Mouse (Mus musculus) CD8-positive naive resting alpha-beta T cell, adult 2 months (primary cell): Measurements from ENCODE around the gene Actl6a.
"Not testable (repeated sequence)": the region's sequence is repeated elsewhere in the genome, so short reads cannot be mapped to it uniquely, and the experiment has no call there.

ENCODE experiments used
- DNase-seq, 2 experiments: peaks; one replicate each; pipeline ENCODE4 v3.0.0; 2022; ENCODE audit warnings: low read depth in 2 of 2, low spot score in 2 of 2

The Actl6a gene

DNA sequence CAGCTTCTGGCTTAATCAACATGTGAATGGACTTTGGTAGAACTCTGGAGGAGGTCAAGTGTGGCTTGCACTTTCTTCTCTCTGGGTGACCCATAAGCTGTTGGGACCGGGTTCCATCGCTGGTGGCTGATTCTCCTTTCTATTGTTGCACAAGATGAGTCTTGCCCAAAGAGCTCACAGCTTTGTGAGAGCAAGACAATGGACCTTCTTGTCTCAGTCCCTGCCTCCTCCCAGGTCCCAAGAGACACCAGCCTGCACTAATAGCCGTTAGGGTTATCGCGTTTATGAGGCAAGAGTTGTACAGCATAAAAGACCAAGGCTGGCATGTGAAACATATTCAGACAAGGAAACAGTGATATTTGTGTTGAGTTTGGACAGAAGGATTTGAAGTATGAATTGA, 11.9 kb upstream of the Actl6a start:
- DNase-seq, result no peak

DNA sequence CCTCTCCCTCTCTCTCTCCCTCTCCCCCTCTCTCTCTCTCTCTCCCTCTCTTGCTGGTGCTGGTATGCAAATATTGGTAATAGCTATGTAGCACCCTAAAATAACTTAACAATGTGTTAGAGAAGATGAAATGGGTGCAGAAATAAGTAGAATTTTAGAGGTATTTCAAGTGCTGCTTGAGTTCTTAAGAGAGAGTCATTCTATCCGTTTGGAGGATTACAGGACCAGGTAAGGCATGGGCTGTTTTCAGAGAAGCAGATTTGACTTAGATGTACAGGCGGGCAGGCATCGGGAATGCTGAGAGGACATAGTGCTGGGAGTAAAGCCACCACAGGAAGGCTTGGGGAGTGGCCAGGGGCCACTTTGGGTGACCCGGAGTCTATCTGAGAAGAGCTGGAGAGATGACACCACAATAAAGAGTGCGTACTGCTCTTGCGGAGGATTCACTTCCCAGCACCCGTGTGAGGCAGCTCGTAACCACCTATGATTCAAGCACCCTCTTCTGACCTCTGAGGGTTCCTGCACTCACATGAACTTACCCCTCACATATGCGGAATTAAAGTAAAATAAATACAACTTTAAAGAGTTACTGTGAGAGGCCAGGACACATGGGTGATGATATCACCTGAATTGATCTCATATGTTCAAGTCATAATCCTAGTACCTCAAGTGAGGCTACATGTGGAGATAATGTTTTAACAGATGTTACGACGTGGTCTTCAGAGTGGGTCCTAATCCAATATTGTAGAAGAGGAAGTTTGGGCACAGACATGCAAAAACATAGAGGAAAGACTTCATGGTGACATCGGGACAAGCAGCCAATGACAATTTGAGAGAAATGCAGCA, 11.1 kb upstream of the Actl6a start:
- no peak for DNase-seq

DNA sequence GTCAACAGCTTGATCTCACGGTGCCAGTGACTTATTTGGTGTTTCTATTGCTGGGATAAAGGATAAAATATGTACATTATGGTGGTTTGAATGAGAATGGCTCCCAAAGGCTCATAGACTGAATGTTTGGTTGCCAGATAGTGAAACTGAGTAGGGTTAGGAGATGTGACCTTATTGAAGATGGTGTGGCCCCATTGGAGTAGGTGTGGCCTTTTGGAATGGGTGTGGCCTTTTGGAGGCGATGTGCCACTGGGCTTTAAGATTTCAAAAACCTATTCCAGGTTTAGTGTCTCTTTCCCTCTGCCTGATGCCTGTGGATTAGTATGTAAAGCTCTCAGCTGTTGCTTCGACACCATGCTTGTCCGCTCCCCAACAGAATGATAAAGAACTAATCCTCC, 10.5 kb upstream of the Actl6a start:
- no peak for DNase-seq

DNA sequence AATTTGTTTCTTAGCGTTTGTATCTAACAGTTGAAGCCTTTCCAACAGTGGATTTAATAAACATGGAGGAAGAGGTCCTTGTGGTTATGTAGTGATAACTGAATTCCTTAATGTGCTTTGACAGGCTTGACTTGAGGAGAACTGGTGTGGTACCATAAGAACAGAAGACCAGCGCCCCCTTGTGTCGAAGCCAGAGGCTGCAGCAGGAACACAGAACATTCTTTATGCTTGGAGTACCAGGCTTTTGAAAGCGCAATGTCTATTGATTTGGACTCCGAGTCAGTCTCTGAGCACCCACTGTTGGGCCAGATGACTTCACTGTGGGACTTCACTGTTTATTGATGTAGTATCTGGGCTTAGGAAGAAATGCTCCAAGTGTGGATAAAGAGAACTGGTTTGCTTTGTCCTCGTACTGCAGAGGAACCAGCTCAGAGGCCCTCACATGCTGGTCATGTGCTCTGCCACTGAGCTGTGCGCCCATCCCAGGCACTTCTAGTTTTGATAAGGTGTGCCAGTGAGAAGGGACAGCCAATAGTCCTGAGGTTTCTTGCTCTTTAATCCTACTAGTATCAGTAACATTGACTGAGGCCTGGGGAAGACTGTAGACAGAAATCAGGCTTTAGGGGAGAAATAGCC, 7.8 kb upstream of the Actl6a start:
- DNase-seq, result peak; percentile 75 to 84

DNA sequence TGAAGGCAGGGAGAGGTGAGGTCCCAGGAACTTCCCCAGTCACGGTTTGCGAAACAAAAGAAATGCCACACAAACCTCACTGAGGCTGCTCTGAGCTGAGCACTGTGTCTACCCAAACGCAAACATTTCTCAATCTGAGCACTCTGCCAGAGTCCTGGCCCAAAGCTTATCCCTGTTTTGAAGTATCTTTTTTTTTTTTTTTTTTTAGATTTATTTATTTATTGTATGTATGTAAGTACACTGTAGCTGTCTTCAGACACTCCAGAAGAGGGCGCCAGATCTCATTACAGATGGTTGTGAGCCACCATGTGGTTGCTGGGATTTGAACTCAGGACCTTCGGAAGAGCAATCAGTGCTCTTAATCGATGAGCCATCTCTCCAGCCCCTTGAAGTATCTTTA, 2.1 kb upstream of the Actl6a start:
- DNase-seq, result not testable (repeated sequence)

DNA sequence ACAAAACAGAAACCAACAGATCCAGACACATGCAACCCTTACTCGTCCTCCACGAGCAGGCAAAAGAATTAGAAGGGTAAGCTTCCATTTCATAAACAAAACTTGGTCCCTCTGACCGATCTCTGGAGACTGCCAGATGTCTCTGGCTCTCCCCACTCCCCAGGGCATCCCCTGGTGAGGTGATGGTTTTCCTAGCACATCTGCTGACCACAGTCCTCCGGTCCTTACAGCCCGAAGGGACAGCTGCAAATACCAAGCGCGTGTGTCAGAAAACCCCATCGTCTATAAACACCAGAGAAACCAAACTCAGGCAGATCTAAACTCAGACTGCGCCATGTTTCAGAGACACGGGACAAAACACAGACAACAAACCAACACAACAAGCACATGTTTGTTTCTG, 1.5 kb upstream of the Actl6a start:
- DNase-seq, result not testable (repeated sequence)

DNA sequence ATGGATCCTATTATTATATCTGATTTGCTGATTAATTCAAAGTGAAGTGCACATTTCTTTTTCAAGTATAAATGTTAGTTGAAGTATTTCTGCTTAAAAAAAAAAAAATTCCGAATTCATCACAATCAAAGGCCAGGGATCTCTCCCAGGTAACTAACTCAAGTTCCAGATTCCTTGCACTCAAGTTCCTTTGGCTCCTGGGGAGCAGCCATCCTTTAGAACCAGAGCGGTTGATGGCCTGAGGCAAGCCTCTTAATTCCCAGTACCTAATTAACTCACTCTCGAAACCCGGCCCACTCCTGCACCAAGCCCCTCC, 1.9 kb downstream of the Actl6a start:
- no peak for DNase-seq

DNA sequence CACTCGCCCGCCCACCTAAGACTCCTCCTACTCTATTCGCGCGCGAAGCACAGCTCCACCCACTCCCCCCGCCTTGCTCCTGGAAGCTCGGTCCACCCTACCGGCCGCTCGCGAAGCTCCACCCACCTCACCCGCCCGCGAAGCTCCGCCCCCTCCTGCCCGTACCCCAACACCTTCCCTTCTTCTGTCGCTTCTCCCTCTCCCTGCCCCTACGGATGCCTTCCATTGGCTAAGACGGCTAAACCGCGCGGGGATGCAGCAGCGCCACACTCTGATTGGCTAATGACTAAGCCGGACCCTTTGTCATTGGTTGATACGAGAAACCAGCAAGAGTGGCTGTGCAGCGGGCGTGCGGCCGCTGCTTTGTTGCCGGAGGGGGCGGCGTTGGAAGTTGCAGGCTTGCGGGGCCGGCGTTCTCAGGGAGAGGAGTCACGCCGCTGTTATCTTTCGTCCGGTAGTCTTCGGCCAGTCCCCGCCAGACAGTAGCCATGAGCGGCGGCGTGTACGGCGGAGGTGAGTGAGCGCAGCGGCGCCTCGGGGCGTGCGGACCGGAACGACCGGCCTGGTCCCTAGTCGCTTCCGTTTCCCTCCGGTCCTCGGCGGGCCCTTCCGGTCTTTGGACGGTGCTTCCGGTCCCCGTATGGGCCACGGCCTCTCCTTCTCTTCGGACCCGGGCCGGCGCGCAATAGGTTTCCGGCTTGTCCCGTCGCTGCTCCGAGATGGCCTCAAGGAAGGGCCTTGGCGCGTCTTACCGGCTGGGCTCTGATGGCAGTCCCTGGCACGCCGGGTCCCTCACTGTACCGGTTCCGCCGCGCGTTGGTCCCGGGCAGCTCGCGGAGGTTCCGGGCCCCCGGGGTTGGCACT, 2.5 kb downstream of the Actl6a start:
- DNase-seq, result peak; percentile 96 to 99

DNA sequence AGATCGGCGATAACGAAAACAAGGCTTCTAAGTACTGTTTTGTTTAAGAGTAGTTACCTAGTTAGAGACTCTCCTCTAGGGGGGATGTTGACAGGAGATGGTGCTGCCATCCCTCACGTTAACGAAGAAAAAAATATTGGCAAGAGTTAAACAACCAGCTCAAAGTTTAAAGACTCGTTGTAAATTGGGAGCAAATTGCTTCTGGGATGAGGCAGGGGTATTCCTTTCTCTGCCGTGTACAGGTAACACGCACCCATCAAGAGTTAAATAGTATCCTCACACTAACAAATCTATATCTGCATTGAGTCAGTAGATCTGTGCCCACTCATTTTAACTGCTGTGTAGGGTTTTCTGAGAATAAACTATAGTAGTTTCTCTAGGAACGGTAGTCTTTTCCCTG, 3.3 kb downstream of the Actl6a start:
- no peak for DNase-seq

DNA sequence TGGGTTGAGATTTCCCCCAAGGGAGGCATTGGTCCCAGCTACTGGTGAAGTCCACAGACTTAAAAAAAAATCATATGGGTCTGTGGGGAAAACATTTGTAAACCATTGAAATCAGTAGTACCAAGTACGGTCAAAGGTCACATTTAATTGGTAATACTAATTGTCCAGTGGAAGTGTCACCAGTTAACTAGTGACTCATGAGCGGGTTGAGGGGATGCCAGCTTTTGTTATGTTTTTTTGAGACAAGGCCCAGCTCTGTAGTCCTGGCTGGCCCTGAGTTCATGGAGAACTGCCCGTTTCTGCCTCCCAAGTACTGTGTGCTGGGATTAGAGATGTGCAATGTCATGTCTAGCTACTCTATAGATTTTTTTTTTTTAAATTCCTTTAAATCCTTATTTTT, 7.6 kb downstream of the Actl6a start:
- no peak for DNase-seq

DNA sequence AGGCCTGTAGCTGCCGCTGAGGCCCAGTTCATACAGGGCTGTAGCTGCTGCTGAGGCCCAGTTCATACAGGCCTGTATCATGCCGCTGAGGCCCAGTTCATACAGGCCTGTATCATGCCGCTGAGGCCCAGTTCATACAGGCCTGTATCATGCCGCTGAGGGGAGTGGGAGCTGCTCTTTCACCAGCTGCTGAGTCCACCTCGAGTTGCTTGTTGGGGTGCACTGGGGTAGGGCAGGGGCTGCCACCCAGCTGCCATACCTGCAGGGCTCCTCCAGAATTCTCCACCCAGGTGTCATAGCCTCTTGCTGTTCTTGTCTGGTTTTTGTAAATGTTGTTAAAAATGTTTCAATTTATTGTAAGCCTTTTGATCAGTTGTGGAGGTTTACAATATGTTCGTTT, 11.3 kb downstream of the Actl6a start:
- not testable (repeated sequence) for DNase-seq

DNA sequence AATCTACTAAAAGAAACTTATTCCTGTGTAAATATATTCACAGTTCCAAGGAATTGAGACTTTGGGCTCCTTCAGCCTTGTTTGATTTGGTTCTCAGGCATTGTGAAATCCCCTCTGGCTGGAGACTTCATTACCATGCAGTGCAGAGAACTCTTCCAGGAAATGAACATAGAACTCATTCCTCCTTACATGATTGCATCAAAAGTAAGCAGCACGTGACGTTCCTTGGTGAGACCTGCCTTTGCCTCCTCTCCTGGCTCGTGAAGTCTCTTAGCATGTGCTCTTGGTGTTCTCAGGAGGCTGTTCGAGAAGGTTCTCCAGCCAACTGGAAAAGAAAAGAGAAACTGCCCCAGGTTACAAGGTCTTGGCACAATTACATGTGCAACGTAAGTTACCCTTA, 12.2 kb downstream of the Actl6a start:
- no peak for DNase-seq

DNA sequence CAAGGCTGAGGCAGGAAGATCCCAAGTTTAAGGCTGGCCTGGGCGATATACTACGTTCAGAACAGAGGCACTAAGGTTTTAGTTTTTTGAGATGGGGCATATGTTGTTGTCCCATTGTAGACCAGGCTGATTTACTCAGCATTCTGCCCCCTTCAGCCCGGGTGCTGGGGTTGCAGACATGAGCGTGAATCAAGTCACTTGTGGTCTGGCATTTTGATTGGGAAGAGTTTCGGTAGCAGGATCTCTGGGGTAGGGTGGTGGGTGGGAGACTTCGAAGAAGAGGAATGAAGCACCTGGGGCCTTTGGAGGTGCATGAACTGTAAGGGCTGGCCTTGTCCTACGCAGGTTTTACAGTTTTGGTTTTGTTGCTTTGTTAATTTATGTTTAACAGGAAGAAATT, 18.1 kb downstream of the Actl6a start:
- DNase-seq, result no peak

DNA sequence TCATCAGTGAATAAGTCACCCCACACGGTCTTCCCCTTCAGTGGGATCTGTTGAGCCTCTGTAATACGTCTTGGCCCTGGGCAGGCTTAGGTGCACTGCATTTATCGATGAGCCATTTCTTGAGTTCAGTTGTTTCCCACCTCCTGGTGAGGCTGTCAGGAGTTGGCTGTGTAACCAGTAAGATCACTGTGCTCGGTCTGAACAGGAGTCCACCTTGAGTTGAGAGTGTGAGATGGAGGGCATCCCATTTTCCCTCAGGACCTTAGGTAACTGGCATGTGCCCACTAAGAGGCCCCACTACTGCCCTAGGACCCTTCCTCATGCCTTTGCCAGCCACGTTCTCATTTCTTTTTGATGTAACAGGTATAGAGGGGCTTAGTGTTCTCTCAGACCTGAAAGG, 19.9 kb downstream of the Actl6a start:
- no peak for DNase-seq

DNA sequence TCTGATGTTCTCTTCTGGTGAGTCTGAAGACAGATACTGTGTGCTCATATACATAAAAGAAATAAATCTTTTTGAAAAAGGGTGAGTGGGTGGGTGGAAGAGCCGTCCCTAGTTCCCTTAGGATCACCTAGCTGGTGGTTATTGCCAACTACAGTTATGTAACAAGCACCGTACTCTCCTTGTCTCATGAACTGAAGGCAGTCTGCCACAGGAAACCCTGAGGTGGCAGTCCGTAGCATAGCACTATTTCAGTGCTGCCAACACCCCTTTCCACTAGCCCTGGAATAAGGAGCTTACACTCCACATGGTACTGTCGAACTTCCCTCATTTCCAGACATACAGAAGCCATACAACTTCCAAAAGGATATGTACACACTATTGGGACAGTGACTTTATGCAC, 21.8 kb downstream of the Actl6a start:
- DNase-seq, result no peak

DNA sequence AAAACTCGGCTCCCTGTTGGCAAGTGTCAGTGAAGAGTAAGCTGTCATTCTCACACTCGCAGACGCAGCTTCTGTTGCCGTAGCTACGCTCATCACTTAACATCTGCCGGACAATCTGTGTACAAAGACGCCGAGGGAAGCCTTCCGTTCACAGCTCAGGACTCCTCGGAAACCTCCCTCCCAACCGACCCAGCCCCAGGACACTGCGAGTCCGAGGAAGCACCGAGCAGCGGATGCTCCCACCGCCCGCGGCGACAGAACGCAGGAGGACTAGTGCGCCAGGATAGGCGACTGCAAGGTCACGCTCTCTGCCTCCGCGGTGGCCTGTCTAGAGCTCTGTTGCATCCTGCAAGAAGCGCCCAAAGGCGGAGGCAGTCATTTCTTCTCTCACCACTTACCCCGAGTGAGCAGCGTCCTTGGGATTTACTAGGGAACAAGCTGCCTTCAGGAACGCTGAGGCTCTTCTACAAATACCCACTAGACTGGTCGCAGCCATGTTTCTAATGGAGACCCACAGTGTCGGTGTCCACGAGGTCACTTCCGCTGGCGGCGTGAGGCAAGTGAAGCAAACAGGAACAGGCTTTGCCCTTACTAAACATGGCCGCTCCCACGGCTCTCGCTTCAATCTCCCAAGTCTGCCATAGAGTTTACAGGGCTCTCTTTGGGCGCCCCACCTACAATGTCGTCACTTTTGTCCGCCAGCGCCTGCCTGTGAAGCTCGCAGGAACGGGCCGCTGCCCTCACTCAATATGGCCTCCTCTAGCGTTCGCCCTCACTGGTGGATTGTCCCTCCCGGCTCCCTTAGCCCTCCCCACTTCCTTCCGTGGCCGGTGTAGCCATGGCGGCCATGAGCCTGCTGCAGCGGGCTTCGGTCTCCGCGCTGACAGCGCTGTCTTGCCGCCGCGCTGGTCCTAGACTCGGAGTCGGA, 30.4 kb downstream of the Actl6a start, which contains the start of gene Ndufb5:
Ndufb5 (plus strand) TSS at position 747 of the 928 bp plus-strand sequence.
- peak; percentile 96 to 97 for DNase-seq

DNA sequence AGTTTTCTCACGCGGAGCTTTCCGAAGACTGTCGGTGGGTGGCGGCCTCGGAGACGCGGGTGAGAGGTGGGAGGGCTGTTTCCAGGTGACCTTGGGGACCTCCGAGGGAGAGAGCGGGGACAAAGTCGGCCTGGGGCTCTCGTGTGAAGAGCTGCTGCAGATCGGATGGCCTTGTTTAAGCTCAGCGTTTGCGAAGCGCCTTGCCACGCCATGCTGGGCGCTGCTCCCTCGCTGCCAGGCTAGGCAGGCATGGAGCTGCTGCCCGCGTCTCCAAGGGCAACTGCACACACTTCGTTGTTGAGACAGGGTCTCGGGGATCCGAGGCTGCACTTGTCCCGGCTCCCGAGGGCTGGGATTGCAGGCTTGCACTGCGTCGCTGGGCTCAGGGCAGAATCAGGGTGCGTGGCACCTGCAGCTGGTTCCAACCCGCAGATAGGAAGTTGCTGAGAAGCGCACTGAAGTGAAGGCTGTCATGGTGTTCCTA, 31.1 kb downstream of the Actl6a start, which contains the start of gene Mrpl47:
Mrpl47 (minus strand) TSS at position 434 of the 484 bp plus-strand sequence.
- DNase-seq, result no peak

DNA sequence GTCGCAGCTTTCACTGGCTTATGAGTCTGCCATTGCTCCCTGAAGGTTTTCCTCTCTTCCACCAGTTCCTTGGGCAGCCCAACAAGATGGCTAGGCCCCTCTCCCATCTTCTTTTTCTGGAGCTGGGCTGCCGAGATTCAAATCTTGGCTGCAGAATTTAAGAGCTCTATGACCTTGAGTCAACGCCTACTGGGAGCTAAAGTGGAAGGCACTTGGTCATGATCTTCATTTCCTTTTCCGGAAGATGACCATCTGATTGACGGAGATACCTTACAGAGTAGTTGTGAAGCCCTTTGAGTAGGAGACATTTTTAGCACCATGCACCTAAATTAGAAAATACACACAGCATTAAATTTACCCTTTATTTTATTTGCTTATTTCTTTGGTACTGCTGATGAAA, 32.5 kb downstream of the Actl6a start:
- no peak for DNase-seq

DNA sequence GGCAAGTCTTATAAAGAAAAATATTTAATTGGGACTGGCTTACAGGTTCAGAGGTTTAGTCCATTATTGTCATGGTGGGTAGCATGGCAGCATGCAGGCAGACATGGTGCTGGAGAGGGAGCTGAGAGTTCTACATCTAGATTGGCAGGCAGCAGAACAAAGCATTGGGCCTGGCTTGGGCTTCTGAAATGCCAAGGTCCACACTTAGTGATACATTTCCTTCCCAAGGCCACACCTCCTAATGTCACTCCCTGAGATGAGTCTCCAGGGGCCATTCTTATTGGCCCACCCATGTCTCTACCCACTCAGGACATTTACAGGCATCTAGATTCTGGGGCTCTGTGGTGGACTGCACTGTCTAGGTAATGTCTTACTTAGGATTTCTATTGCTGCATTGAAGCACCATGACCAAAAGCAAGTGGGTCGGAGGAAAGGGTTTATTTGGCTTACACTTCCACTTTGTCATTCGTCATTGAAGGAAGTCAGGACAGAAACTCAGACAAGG, 36.2 kb downstream of the Actl6a start:
- DNase-seq, result no peak

DNA sequence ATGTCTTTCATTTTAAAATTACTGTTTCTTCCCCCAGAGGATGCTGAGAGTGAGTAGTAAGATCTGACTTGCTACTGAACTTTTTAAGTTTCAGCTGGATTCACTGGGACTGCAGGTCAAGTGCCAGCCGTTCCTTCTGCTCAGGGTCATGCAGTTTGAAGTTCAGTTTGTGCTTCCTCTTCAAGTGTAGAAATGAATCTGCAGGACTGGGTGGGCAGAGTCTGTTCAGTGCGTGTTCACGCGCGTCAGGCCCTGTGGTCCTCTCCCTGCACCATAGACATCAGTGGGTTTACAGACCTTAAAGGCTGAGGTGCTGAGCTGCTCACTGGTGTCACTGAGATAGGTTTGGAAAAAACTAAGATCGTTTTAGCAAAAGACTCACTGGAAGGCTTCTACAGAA, 38.9 kb downstream of the Actl6a start:
- no peak for DNase-seq
